Mouse (Mus musculus) embryonic facial prominence, embryonic 15.5 days (tissue): ENCODE measurements around the gene Zfp536. TPM values are rescaled to one million over a fixed set of nuclear protein-coding genes. Genes with fewer than 3 reads are reported as not detected.

Experiments
- ATAC-seq: fragments of 200-750 bp; cut with Nextera tagmentation; 2 replicates; pipeline ENCODE4 v1.8.0; 2017; ENCODE audit warnings: low read depth, moderate TSS enrichment; ENCODE audit not compliant: insufficient number of reproducible peaks, low FRiP score, low TSS enrichment
- H3K27ac ChIP-seq: fragments of 300-500 bp; sonication (generic); replicated peaks from 2 replicates; pipeline ENCODE4 v1.5.1; 2015; ENCODE audit warnings: mild to moderate bottlenecking, inconsistent platforms
- H3K27me3 ChIP-seq: fragments of 300-500 bp; sonication (generic); 2 replicates; pipeline ENCODE4 v1.6.1; 2015; ENCODE audit warnings: inconsistent platforms
- H3K36me3 ChIP-seq: fragments of 300-500 bp; sonication (generic); 2 replicates; pipeline ENCODE4 v1.6.1; 2015; ENCODE audit warnings: mild to moderate bottlenecking, inconsistent platforms
- H3K4me1 ChIP-seq: fragments of 300-500 bp; sonication (generic); 2 replicates; pipeline ENCODE4 v1.6.1; 2015; ENCODE audit warnings: inconsistent platforms
- H3K4me2 ChIP-seq: fragments of 300-500 bp; sonication (generic); replicated peaks from 2 replicates; pipeline ENCODE4 v1.6.1; 2015; ENCODE audit warnings: mild to moderate bottlenecking, inconsistent platforms
- H3K4me3 ChIP-seq: fragments of 300-500 bp; sonication (generic); replicated peaks from 2 replicates; pipeline ENCODE4 v1.5.1; 2015; ENCODE audit warnings: mild to moderate bottlenecking, inconsistent platforms
- H3K9ac ChIP-seq: fragments of 300-500 bp; sonication (generic); 2 replicates; pipeline ENCODE4 v1.6.1; 2015; ENCODE audit warnings: inconsistent platforms
- H3K9me3 ChIP-seq: fragments of 300-500 bp; sonication (generic); replicated peaks from 2 replicates; pipeline ENCODE4 v1.6.1; 2016; ENCODE audit warnings: inconsistent platforms
- WGBS: fragments of 180-500 bp; shearing (Covaris S2); methylation state at CpG from one replicate; pipeline ENCODE4 v1.1.7; 2015; 5-methylcytosine and 5-hydroxymethylcytosine counted together
- polyA plus RNA-seq: library from polyadenylated mRNA; unstranded; fragments of >200 nt; fragmentation: Nextera tagmentation; extraction: Ambion mirVana; gene quantifications from 2 replicates; pipeline ENCODE4 v1.2.1, GENCODE M21; 2015

Gene Zfp536
- polyA plus RNA-seq, 1 experiment from 2014 or later, result 6.6 TPM

GRCm38 (mm10) chr7:37548805-37549204 is 224.6 kb downstream of the Zfp536 start:
- Histone ChIP-seq H3K27ac (no peak overlapping the region), H3K9me3 (no peaks in the 10 kb centered on the region), H3K9ac (no peak overlapping the region), H3K4me3 (no peak overlapping the region), H3K4me1 (no peaks in the 10 kb centered on the region), H3K4me2 (no peak overlapping the region), H3K36me3 (no peaks in the 10 kb centered on the region), H3K27me3 (no peaks in the 10 kb centered on the region)
- WGBS, result 71% methylated on average over 15 of the region's 15 CpGs
- no peak for ATAC-seq

DNA sequence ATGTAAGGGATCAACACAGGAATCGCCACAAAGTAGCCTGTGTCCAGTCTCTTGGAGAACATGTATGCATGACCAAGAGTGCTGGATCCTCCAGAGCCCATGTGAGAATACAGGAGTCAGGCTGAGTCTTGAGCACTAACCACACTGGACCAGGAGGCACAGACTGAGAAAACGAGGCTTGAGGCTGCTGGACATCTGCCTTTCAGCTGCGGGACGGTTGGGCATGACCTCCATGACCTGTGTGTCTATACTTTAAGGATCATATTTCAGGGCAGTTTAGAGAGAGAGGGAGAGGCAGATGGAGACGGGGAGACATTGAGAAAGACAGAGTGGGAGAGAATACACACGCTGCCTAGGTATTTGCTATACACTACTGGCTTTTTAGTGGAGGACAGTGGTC is 229.4 kb downstream of the Zfp536 start:
- ATAC-seq, result no peak
- Histone ChIP-seq H3K27me3 (no peaks in the 10 kb centered on the region), H3K27ac (no peak overlapping the region), H3K4me3 (no peak overlapping the region), H3K4me1 (no peaks in the 10 kb centered on the region), H3K9me3 (no peaks in the 10 kb centered on the region), H3K36me3 (no peaks in the 10 kb centered on the region), H3K4me2 (no peak overlapping the region), H3K9ac (no peak overlapping the region)
- 20% methylated on average over 6 of the region's 6 CpGs for WGBS

DNA sequence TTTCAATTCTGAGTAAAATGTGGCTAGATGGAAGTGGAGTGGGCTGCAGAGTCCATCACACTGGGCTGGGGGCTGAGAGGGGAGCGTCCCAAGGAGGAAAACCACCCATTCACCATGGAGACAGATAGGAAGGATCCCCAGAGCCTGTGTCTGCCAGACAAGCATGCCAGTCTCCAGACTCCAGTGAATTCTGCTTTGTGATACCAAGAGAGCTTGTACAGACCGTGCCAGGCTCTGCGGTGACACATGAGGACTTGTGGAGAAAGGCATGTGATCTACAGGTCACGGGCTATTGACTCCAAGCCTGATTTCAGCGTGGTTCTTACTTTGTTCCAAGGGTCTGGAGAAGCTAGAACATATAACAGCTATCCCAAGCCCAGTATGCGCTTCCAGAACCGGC is 230.5 kb downstream of the Zfp536 start:
- no peak overlapping the region for H3K9ac ChIP-seq
- H3K4me2 ChIP-seq, result no peak overlapping the region
- no peaks in the 10 kb centered on the region for H3K9me3 ChIP-seq
- no peak overlapping the region for H3K4me3 ChIP-seq
- 85% methylated on average over 7 of the region's 7 CpGs for WGBS
- H3K27ac ChIP-seq, result no peak overlapping the region
- no peaks in the 10 kb centered on the region for H3K27me3 ChIP-seq
- no peaks in the 10 kb centered on the region for H3K4me1 ChIP-seq
- H3K36me3 ChIP-seq, result no peaks in the 10 kb centered on the region
- no peak for ATAC-seq

GRCm38 (mm10) chr7:37531166-37531565 is 242.3 kb downstream of the Zfp536 start:
- Histone ChIP-seq H3K27me3 (no peaks in the 10 kb centered on the region), H3K27ac (no peak overlapping the region), H3K4me2 (no peak overlapping the region), H3K9me3 (no peaks in the 10 kb centered on the region), H3K36me3 (no peaks in the 10 kb centered on the region), H3K9ac (no peak overlapping the region), H3K4me3 (no peak overlapping the region), H3K4me1 (no peaks in the 10 kb centered on the region)
- 82% methylated on average over 2 of the region's 2 CpGs for WGBS
- no peak for ATAC-seq

- Histone ChIP-seq H3K36me3 (no peaks in the 10 kb centered on the region), H3K27me3 (no peaks in the 10 kb centered on the region), H3K9ac (no peak overlapping the region), H3K4me3 (no peak overlapping the region), H3K4me1 (no peaks in the 10 kb centered on the region), H3K27ac (no peak overlapping the region), H3K4me2 (no peak overlapping the region), H3K9me3 (no peaks in the 10 kb centered on the region)
- no peak for ATAC-seq
- WGBS, result 81% methylated on average over 9 of the region's 9 CpGs
Measured at GRCm38 (mm10) chr7:37528311-37528710, 245.1 kb downstream of the Zfp536 start.

DNA sequence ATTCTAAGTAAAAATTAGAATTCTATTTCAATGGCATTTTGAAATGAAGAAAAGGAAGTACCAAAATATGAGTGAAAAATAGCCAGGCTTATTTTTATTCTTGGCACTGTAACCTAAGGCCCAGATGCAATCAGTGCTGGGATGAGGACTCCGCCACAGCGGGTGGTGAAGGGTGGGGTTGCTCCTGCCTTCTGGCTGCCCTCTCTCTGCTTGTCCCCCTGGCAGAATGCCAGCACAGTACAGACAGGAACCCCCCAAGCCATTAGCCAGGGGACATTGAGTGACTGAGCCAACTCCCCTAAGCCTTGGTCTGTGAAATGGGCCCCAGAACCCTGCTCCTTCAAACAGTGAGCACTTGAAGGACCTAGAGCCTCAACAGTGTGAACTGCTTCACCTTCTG is 245.6 kb downstream of the Zfp536 start:
- no peak for ATAC-seq
- Histone ChIP-seq H3K36me3 (no peaks in the 10 kb centered on the region), H3K4me3 (no peak overlapping the region), H3K27me3 (no peaks in the 10 kb centered on the region), H3K9ac (no peak overlapping the region), H3K4me1 (no peaks in the 10 kb centered on the region), H3K4me2 (no peak overlapping the region), H3K9me3 (no peaks in the 10 kb centered on the region), H3K27ac (no peak overlapping the region)
- WGBS, result 43% methylated on average over 2 of the region's 2 CpGs

DNA sequence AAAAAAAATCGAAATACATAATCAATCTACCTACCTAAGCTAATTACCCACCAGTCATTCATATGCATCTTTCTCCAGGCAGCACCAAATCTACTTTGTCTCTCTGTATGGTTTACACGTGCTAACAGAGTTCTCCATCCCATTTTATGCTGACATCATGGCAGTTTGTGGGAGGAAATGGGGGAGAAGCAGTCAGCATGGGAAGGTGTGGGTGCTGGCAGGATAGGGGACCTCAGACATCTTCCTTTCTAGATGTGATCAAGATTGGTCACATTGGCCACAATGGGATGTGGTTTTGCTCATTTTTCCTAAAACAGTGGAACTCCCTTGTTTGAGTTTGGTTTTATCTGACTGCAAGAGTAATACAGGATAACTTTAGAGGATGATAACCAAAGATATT is 252.0 kb downstream of the Zfp536 start:
- ATAC-seq, result no peak
- 63% methylated on average over 2 of the region's 2 CpGs for WGBS
- Histone ChIP-seq H3K4me2 (no peak overlapping the region), H3K9ac (no peak overlapping the region), H3K36me3 (no peaks in the 10 kb centered on the region), H3K9me3 (no peaks in the 10 kb centered on the region), H3K27me3 (no peaks in the 10 kb centered on the region), H3K4me3 (no peak overlapping the region), H3K4me1 (no peaks in the 10 kb centered on the region), H3K27ac (no peak overlapping the region)

DNA sequence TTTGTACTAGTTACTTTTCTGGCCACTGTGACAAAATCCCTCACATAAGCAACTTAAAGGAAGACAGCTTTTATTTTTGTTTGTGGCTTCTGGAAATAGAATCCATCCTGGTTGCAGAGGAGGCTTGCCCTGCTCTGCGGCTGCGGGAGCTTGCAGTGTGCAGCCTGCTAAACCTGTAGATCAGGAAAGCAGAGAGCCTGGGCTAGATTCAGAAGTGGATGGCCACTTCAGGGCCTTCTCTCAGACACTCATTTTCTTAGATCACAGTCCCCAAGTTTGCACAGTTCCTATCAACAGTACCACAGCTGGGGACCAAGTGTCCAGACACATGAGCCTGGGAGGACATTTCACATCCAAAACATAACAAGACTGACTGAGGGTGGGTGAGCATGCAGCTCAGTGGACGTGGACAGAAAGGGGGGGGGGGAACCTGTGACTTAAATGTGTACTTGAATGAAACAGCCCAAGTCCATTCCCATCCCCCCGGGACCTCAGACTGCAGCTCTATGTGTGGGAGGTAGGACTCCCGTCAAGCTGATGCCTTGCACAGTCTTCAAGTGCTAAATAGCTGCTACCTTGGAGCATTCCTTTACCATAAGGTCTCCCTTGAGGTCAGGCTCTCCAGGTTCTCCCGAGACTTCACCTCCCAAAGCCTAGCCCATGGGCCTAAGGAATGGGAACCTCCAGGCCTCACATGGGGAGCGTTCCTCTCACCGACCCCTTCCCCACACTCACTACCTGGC is 262.3 kb downstream of the Zfp536 start:
- WGBS, result 55% methylated on average over 8 of the region's 8 CpGs
- H3K4me3 ChIP-seq, result no peak overlapping the region
- no peak for ATAC-seq
- no peaks in the 10 kb centered on the region for H3K27me3 ChIP-seq
- H3K4me2 ChIP-seq, result no peak overlapping the region
- H3K4me1 ChIP-seq, result no peaks in the 10 kb centered on the region
- H3K9ac ChIP-seq, result no peak overlapping the region
- no peaks in the 10 kb centered on the region for H3K9me3 ChIP-seq
- no peak overlapping the region for H3K27ac ChIP-seq
- no peaks in the 10 kb centered on the region for H3K36me3 ChIP-seq

- H3K4me1 ChIP-seq, result no peaks in the 10 kb centered on the region
- no peak overlapping the region for H3K9ac ChIP-seq
- no peak overlapping the region for H3K4me2 ChIP-seq
- 53% methylated on average over 9 of the region's 9 CpGs for WGBS
- no peak for ATAC-seq
- no peaks in the 10 kb centered on the region for H3K27me3 ChIP-seq
- H3K9me3 ChIP-seq, result no peaks in the 10 kb centered on the region
- H3K36me3 ChIP-seq, result no peaks in the 10 kb centered on the region
- H3K4me3 ChIP-seq, result no peak overlapping the region
- H3K27ac ChIP-seq, result no peak overlapping the region
Measured at GRCm38 (mm10) chr7:37509700-37510099, 263.7 kb downstream of the Zfp536 start.

- ATAC-seq, result no peak
- 60% methylated on average over 7 of the region's 7 CpGs for WGBS
- H3K9ac ChIP-seq, result no peak overlapping the region
Measured at GRCm38 (mm10) chr7:37505548-37505947, 267.9 kb downstream of the Zfp536 start.

DNA sequence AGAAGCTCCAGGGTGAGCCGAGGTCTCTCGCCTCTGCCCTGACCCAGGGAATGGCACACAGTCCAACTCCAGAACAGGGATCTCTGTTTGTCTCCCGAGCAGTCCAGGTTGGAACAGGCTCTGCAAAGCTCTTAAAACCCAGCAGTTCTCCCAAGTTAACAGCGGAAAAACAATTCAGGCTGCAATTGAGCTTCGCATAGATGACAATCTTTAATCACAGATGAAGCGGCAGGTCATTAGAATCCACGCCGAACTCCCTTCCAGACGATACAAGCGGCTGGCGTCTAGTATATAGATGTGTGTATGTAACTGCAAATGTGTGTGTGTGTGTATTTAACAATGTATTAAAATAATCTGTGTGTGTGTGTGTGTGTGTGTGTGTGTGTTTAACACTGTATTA is 268.3 kb downstream of the Zfp536 start:
- 71% methylated on average over 11 of the region's 11 CpGs for WGBS
- Histone ChIP-seq H3K27ac (no peak overlapping the region), H3K4me1 (no peaks in the 10 kb centered on the region), H3K36me3 (no peaks in the 10 kb centered on the region), H3K9me3 (no peaks in the 10 kb centered on the region), H3K4me3 (no peak overlapping the region), H3K4me2 (no peak overlapping the region), H3K9ac (no peak overlapping the region), H3K27me3 (no peaks in the 10 kb centered on the region)
- no peak for ATAC-seq

More at GRCm38 (mm10) chr7:37505548-37505947, 267.9 kb downstream of the Zfp536 start:
- Histone ChIP-seq H3K27ac (no peak overlapping the region), H3K9me3 (no peaks in the 10 kb centered on the region), H3K4me2 (no peak overlapping the region), H3K4me3 (no peak overlapping the region), H3K4me1 (no peaks in the 10 kb centered on the region), H3K27me3 (no peaks in the 10 kb centered on the region), H3K36me3 (no peaks in the 10 kb centered on the region)

DNA sequence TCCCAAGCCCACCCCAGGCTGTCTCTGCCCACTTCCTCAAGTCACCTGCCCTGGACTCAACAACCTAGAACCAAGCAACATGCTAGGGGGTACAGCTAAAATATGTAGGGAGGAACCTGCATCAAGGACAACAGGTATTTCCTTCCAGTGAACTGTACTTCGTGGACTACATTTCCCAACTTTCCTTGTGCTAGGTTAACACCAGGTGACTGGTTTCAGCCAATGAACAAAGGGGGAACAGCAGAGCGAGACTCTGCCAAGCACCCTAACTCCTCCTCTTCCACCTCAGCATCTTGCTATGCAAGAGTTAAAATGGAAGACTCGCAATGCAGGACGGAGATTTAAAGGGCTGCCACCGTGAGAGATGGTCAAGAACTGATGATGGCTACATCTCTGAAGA is 274.6 kb downstream of the Zfp536 start:
- H3K9me3 ChIP-seq, result no peaks in the 10 kb centered on the region
- H3K36me3 ChIP-seq, result no peaks in the 10 kb centered on the region
- no peak for ATAC-seq
- H3K4me3 ChIP-seq, result no peak overlapping the region
- H3K9ac ChIP-seq, result no peak overlapping the region
- H3K27ac ChIP-seq, result no peak overlapping the region
- H3K4me1 ChIP-seq, result no peaks in the 10 kb centered on the region
- no peaks in the 10 kb centered on the region for H3K27me3 ChIP-seq
- H3K4me2 ChIP-seq, result no peak overlapping the region
- 66% methylated on average over 5 of the region's 5 CpGs for WGBS
